In the genomic region with DNA sequence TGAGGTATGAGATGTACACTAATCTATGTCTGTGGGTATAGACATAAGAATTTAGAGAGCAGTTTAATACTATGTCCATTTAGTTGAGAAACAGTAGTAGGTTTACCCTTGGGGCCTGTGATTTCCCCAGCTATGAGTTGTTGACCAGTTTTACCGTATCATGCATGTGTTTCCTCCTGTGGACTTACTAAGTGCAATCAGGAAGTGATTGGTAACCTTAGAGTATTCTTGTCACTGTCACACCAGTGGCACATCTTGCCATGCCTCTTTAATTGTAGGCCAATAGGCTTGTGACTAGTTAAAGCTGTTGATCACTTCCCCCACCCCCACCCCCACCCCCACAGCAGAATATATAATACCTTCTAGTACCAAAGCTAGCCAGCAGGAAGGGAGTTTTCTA, we compare ENCODE assay signal across 23 mouse cellular contexts.
"Had no signal": no experiment of that assay in that cellular context is flagged by ENCODE, and none has a peak within 500 bp of the region (broad histone marks: within the 10 kb centered on the region; RNA-seq: fewer than 3 reads in every experiment).

No protein-coding gene starts in this region.

- H3K9ac ChIP-seq: limb, embryonic 12.5 days; limb, embryonic 15.5 days; liver, embryonic 14.5 days; liver, postnatal 0 days; lung, embryonic 15.5 days; midbrain, embryonic 13.5 days; neural tube, embryonic 13.5 days had no signal

- ATAC-seq: liver, postnatal 0 days; midbrain, embryonic 13.5 days; midbrain, embryonic 16.5 days had no signal

- H3K27me3 ChIP-seq: limb, embryonic 12.5 days; limb, embryonic 15.5 days; lung, embryonic 15.5 days; megakaryocyte, embryonic 14.5 days; midbrain, embryonic 13.5 days; neural tube, embryonic 13.5 days had no signal

- DNase-seq: kidney, adult 18-20 months; kidney, adult 9 months; kidney, postnatal 36 days; left cerebral cortex, postnatal 4 days; liver, postnatal 0 days; lung, postnatal 10 days; lung, postnatal 36 days; retina, postnatal 1 day; right cerebral cortex, postnatal 25 days; spleen, adult 18-20 months; thymus, postnatal 25 days had no signal

- H3K9me3 ChIP-seq: limb, embryonic 12.5 days; limb, embryonic 15.5 days; lung, embryonic 15.5 days; megakaryocyte, embryonic 14.5 days; midbrain, embryonic 10.5 days; midbrain, embryonic 13.5 days; neural tube, embryonic 13.5 days had no signal

- H3K4me3 ChIP-seq: limb, embryonic 12.5 days; limb, embryonic 15.5 days; lung, embryonic 15.5 days; megakaryocyte, embryonic 14.5 days; midbrain, embryonic 10.5 days; midbrain, embryonic 13.5 days; myocyte; neural tube, embryonic 13.5 days had no signal

- H3K4me2 ChIP-seq: limb, embryonic 12.5 days; limb, embryonic 15.5 days; liver, embryonic 11.5 days; lung, embryonic 15.5 days; midbrain, embryonic 13.5 days; neural tube, embryonic 13.5 days had no signal

- H3K27ac ChIP-seq: kidney, postnatal 0 days; limb, embryonic 12.5 days; limb, embryonic 15.5 days; liver, embryonic 14.5 days; lung, embryonic 15.5 days; midbrain, embryonic 10.5 days; midbrain, embryonic 13.5 days; neural tube, embryonic 13.5 days had no signal
